Mouse (Mus musculus): ENCODE measurements around the gene Prss22. TPM values are rescaled to one million over a fixed set of nuclear protein-coding genes. Genes with fewer than 3 reads are reported as not detected.

Prss22 gene
- polyA plus RNA-seq (2012; rRNA removed), result not detected in 2 replicates

GRCm38 (mm10) chr17:23997901-23998300, at the start of gene Prss22:
Gene Prss22 (minus strand): TSS chr17:23998100.
- Histone ChIP-seq H3K27ac (ENCODE audit: control insufficient read depth, insufficient read depth, low read depth, low read length) (no peak within 1 kb of the TSS), H3K36me3 (ENCODE audit: control insufficient read depth, insufficient read depth, low read length) (no peaks in the 10 kb centered on the region), H3K4me1 (ENCODE audit: control insufficient read depth, insufficient read depth, low read length) (peaks cover 2% of the 10 kb centered on the region), H3K4me3 (ENCODE audit: control insufficient read depth, low read depth, low read length) (no peak within 1 kb of the TSS), H3K27me3 (ENCODE audit: control insufficient read depth, insufficient read depth, low read length) (no peaks in the 10 kb centered on the region)
- TF ChIP-seq POLR2A (IDR thresholded peaks at IDR 0.05; ENCODE audit: control insufficient read depth, low read depth, low read length), result no peak
- no peak for TF ChIP-seq CTCF (IDR thresholded peaks at IDR 0.05; ENCODE audit: control insufficient read depth, insufficient read depth, insufficient replicate concordance, low read depth, low read length)

- no peak for TF ChIP-seq POLR2A (IDR thresholded peaks at IDR 0.05; ENCODE audit: control insufficient read depth, low read depth, low read length)
- TF ChIP-seq CTCF (IDR thresholded peaks at IDR 0.05; ENCODE audit: control insufficient read depth, insufficient read depth, insufficient replicate concordance, low read depth, low read length), result no peak
- Histone ChIP-seq H3K27me3 (ENCODE audit: control insufficient read depth, insufficient read depth, low read length) (no peaks in the 10 kb centered on the region), H3K4me1 (ENCODE audit: control insufficient read depth, insufficient read depth, low read length) (no peaks in the 10 kb centered on the region), H3K4me3 (ENCODE audit: control insufficient read depth, low read depth, low read length) (no peak overlapping the region), H3K36me3 (ENCODE audit: control insufficient read depth, insufficient read depth, low read length) (no peaks in the 10 kb centered on the region; the same call in 1 of the 2 replicates), H3K27ac (ENCODE audit: control insufficient read depth, insufficient read depth, low read depth, low read length) (no peak overlapping the region)
Measured at GRCm38 (mm10) chr17:24046026-24046425, 48.1 kb upstream of the Prss22 start.

DNA sequence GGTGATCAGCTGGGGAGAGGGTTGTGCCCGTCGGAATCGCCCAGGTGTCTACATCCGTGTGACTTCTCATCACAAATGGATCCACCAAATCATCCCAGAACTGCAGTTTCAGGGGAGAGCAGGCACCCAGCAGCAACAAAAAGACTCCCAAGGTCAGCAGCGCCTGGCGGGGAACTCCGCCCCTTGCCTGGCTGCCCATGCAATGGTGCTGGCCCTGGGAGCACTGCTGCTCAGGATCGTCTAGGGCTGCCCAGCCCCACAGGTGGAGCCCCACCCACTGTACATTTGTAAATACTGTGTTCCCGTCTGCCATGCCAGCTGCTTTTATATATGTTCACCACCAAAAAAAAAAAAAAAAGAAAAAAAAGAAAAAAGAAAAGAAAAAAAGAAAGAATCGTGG, 47.7 kb upstream of the Prss22 start:
- Histone ChIP-seq H3K4me1 (ENCODE audit: control insufficient read depth, insufficient read depth, low read length) (no peaks in the 10 kb centered on the region), H3K4me3 (ENCODE audit: control insufficient read depth, low read depth, low read length) (no peak overlapping the region), H3K36me3 (ENCODE audit: control insufficient read depth, insufficient read depth, low read length) (no peaks in the 10 kb centered on the region; the same call in 1 of the 2 replicates), H3K27ac (ENCODE audit: control insufficient read depth, insufficient read depth, low read depth, low read length) (no peak overlapping the region), H3K27me3 (ENCODE audit: control insufficient read depth, insufficient read depth, low read length) (no peaks in the 10 kb centered on the region)
- no peak for TF ChIP-seq CTCF (IDR thresholded peaks at IDR 0.05; ENCODE audit: control insufficient read depth, insufficient read depth, insufficient replicate concordance, low read depth, low read length)
- TF ChIP-seq POLR2A (IDR thresholded peaks at IDR 0.05; ENCODE audit: control insufficient read depth, low read depth, low read length), result no peak

- no peaks in the 10 kb centered on the region for H3K4me1 ChIP-seq (ENCODE audit: control insufficient read depth, insufficient read depth, low read length)
- no peak for TF ChIP-seq CTCF (IDR thresholded peaks at IDR 0.05; ENCODE audit: control insufficient read depth, insufficient read depth, insufficient replicate concordance, low read depth, low read length)
- TF ChIP-seq POLR2A (IDR thresholded peaks at IDR 0.05; ENCODE audit: control insufficient read depth, low read depth, low read length), result no peak
- H3K36me3 ChIP-seq (ENCODE audit: control insufficient read depth, insufficient read depth, low read length), result no peaks in the 10 kb centered on the region; the same call in 1 of the 2 replicates
- H3K4me3 ChIP-seq (ENCODE audit: control insufficient read depth, low read depth, low read length), result no peak overlapping the region
- no peaks in the 10 kb centered on the region for H3K27me3 ChIP-seq (ENCODE audit: control insufficient read depth, insufficient read depth, low read length)
- no peak overlapping the region for H3K27ac ChIP-seq (ENCODE audit: control insufficient read depth, insufficient read depth, low read depth, low read length)
Measured at GRCm38 (mm10) chr17:24044482-24044881, 46.6 kb upstream of the Prss22 start.

- no peak within 1 kb of the TSS for H3K27ac ChIP-seq (ENCODE audit: control insufficient read depth, insufficient read depth, low read depth, low read length)
- H3K36me3 ChIP-seq (ENCODE audit: control insufficient read depth, insufficient read depth, low read length), result no peaks in the 10 kb centered on the region
- H3K27me3 ChIP-seq (ENCODE audit: control insufficient read depth, insufficient read depth, low read length), result no peaks in the 10 kb centered on the region
- TF ChIP-seq CTCF (IDR thresholded peaks at IDR 0.05; ENCODE audit: control insufficient read depth, insufficient read depth, insufficient replicate concordance, low read depth, low read length) (no peak), POLR2A (IDR thresholded peaks at IDR 0.05; ENCODE audit: control insufficient read depth, low read depth, low read length) (no peak)
- H3K4me3 ChIP-seq (ENCODE audit: control insufficient read depth, low read depth, low read length), result no peak within 1 kb of the TSS
- H3K4me1 ChIP-seq (ENCODE audit: control insufficient read depth, insufficient read depth, low read length), result no peaks in the 10 kb centered on the region
Measured at GRCm38 (mm10) chr17:24037844-24038243, 39.9 kb upstream of the Prss22 start, which contains the start of gene Prss27. Gene Prss27 (plus strand): TSS chr17:24038144.

- H3K4me3 ChIP-seq (ENCODE audit: control insufficient read depth, low read depth, low read length), result no peak overlapping the region
Measured at GRCm38 (mm10) chr17:24037360-24037759, 39.5 kb upstream of the Prss22 start.

DNA sequence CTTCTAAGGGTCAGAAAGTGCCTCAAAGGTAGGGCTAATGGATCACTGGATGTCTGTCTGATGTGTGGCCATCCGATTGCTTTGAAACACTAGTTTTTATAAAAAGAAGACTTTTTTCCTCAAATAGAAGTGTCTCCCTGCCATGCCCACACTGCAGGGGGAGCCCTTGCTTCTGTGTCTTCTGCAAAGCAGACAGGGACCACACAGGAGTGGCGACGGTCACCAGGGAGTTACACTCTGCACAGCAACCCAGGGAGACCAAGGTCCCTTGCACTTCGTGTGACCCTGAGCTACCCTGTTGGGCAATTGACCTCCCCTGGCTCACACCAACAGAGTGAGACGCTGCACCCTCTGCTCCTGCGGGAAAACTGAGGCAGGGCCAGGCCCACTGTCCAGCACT, 39.1 kb upstream of the Prss22 start:
- H3K36me3 ChIP-seq (ENCODE audit: control insufficient read depth, insufficient read depth, low read length), result no peaks in the 10 kb centered on the region

More at GRCm38 (mm10) chr17:24037360-24037759, 39.5 kb upstream of the Prss22 start:
- H3K36me3 ChIP-seq (ENCODE audit: control insufficient read depth, insufficient read depth, low read length), result no peaks in the 10 kb centered on the region
- no peak overlapping the region for H3K27ac ChIP-seq (ENCODE audit: control insufficient read depth, insufficient read depth, low read depth, low read length)
- TF ChIP-seq CTCF (IDR thresholded peaks at IDR 0.05; ENCODE audit: control insufficient read depth, insufficient read depth, insufficient replicate concordance, low read depth, low read length) (no peak), POLR2A (IDR thresholded peaks at IDR 0.05; ENCODE audit: control insufficient read depth, low read depth, low read length) (no peak)
- H3K4me1 ChIP-seq (ENCODE audit: control insufficient read depth, insufficient read depth, low read length), result no peaks in the 10 kb centered on the region
- no peaks in the 10 kb centered on the region for H3K27me3 ChIP-seq (ENCODE audit: control insufficient read depth, insufficient read depth, low read length)

More for the DNA sequence above, 39.1 kb upstream of the Prss22 start:
- H3K4me1 ChIP-seq (ENCODE audit: control insufficient read depth, insufficient read depth, low read length), result no peaks in the 10 kb centered on the region; the same call in 1 of the 2 replicates
- no peaks in the 10 kb centered on the region for H3K27me3 ChIP-seq (ENCODE audit: control insufficient read depth, insufficient read depth, low read length)
- H3K4me3 ChIP-seq (ENCODE audit: control insufficient read depth, low read depth, low read length), result no peak overlapping the region
- no peak for TF ChIP-seq POLR2A (IDR thresholded peaks at IDR 0.05; ENCODE audit: control insufficient read depth, low read depth, low read length)
- no peak for TF ChIP-seq CTCF (IDR thresholded peaks at IDR 0.05; ENCODE audit: control insufficient read depth, insufficient read depth, insufficient replicate concordance, low read depth, low read length)
- H3K27ac ChIP-seq (ENCODE audit: control insufficient read depth, insufficient read depth, low read depth, low read length), result no peak overlapping the region
